Mouse (Mus musculus) monocyte, adult 5-6 weeks (primary cell): Measurements from ENCODE around the gene Hivep3. TPM values are rescaled to one million over a fixed set of nuclear protein-coding genes. Genes with fewer than 3 reads are reported as not detected.

Source experiments
- ATAC-seq: fragments of 153-309, 156-312 bp; replicated peaks from 2 replicates; pipeline ENCODE4 v1.8.0; 2017; ENCODE audit warnings: mild to moderate bottlenecking; ENCODE audit not compliant: low TSS enrichment, insufficient number of reproducible peaks, severe bottlenecking, poor library complexity, low FRiP score
- total RNA-seq: library from RNA; stranded (forward); fragments of 200-1000, 200-491, 200-594 nt; gene quantifications from 3 replicates; pipeline ENCODE4 v1.2.3, GENCODE M21; 2017

Hivep3 gene
- total RNA-seq, 1 experiment from 2014 or later: 3.1 TPM

DNA sequence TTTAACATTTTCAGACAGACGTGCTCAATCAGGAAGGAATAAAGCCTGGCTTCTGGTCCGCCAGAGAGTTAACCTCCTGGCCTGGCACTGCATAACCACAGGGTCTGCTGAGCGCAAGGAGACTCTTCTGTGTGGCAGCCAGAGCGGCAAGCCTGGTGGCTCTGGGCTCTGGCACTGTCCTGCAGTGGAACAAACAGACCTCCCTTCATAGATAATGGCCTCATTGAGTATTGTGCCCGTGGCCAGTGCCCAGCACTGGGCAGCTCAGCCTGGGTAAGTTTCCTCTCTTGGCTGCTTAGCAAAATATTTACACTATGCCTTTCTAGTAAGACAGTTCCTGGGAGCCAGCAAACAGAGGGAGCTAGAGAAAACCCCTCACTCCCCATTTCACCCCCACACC is 340.5 kb downstream of the Hivep3 start:
- no peak for ATAC-seq

DNA sequence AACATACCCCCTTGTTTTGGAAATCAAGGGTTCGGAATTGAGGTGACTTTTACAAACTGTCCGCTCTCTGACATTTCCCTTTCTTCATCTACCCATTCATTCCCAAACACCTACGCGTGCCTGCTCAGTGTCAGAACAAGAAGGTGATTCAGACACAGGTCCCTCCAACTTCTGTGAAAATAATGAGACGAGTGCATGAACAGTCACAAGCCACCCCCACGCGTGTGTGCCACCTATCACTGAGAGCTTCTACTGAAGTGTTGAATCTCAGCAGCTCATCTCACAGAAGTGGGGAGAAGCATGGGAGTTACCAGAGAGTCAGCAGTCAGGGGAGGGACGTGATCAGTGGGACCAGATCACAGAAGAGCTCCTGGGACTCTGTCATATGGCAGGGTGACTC is 343.7 kb downstream of the Hivep3 start:
- no peak for ATAC-seq

DNA sequence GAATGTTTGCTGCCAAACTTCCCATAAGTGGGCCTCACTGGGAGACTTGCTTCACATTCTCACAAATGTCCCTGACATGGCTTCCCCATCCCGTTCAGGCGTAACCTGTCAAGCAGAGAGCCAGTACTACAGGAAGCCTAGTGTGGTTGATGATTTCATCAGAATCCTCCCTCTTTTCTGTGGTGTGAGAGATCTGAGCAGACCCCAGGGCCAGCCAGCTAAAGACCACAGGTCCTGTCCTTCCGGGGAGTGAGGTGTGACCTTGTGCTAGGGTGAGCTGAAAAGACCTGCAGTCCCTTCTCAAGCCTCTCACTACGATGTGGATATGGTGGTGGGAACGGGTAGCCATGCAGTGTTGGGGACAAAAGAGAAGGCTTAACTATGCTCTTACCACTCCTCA is 348.9 kb downstream of the Hivep3 start:
- no peak for ATAC-seq

GRCm38 (mm10) chr4:120083700-120084099 is 350.1 kb downstream of the Hivep3 start:
- ATAC-seq: no peak

- no peak for ATAC-seq
Observed at GRCm38 (mm10) chr4:120089536-120089935, 356.0 kb downstream of the Hivep3 start.

- ATAC-seq: no peak
Observed at GRCm38 (mm10) chr4:120091997-120092783, 358.6 kb downstream of the Hivep3 start.

- no peak for ATAC-seq
Observed at GRCm38 (mm10) chr4:120096935-120097334, 363.4 kb downstream of the Hivep3 start.

GRCm38 (mm10) chr4:120101186-120101585 is 367.6 kb downstream of the Hivep3 start:
- ATAC-seq: no peak

- ATAC-seq: no peak
Observed at GRCm38 (mm10) chr4:120104599-120104998, 371.0 kb downstream of the Hivep3 start.

DNA sequence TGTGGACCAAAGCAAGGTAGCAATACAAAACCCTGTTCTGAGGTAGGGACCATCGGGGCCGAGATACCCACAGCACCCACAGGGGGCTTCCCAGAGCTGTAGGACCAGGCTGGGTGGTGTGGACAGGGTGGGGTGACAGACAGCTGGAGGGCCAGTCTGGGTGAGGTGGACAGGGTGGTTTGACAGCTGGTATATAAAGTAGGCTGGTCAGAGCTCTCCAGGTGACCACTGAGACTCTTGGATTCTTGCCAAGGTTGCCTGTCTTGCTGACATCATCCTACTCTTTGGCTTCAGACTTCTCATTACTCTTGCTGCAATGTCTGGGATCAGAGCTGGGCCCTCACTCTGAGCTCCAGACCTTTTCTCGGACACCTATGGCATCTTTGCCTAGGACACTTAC is 372.8 kb downstream of the Hivep3 start:
- no peak for ATAC-seq

DNA sequence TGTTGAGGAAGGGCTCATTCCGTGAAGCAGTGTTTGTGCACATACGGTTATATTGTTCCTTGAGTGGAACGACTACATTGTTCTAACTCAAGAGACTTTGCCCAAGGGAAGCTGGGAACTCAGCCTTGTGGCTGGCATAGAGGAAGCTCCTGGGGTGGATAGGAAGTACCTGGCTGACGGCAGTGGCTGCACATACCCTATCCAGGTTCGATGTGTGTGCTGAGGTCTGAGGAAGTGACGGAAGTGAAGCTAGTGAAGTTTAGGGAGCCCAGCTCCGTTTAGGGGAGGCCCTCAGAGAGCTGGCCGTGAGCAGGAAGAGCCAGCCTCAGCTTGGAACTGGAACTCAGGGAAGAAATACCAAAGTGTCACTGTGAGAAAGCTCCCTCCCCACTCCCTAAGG is 374.2 kb downstream of the Hivep3 start:
- ATAC-seq: no peak

- no peak for ATAC-seq
Observed at GRCm38 (mm10) chr4:120115516-120115915, 381.9 kb downstream of the Hivep3 start.

DNA sequence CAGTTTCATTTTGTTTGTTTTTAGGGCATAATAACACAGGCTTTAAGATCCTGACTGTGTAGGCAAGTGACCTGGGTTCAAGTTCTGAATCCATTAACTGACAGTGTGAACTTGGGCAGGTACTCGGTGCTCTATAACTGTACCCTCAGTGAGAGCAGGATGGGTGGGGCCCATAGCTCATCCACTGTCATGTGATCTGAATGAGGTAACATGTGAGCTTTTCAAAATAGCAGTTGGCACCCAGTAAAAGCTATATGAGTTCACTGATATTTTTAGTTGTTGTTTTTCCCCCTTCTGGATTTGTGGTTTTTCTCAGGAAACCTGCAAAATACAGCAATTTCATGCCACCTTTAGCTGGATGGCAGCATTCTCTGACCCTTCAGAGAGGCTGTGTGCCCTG is 382.7 kb downstream of the Hivep3 start:
- ATAC-seq: no peak

DNA sequence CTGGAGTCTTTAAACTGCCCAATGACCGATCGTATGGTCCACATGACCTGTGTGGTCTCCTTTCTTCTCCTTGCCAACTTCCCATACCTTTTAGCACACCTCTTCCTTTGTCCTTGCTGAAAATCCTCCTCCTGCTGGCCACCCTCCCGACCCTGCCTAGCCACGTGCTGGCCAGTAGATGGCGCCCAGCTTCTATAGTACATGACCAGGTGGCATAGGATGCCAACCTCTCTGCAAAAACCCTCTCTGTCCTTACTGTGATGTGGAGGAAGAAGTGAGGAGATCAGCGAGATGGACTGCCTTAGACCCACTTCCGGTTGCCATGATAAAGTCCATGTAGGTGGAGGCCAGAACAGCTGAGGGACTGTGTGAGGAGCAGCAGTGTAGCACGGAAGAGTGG is 386.7 kb downstream of the Hivep3 start:
- ATAC-seq: no peak

DNA sequence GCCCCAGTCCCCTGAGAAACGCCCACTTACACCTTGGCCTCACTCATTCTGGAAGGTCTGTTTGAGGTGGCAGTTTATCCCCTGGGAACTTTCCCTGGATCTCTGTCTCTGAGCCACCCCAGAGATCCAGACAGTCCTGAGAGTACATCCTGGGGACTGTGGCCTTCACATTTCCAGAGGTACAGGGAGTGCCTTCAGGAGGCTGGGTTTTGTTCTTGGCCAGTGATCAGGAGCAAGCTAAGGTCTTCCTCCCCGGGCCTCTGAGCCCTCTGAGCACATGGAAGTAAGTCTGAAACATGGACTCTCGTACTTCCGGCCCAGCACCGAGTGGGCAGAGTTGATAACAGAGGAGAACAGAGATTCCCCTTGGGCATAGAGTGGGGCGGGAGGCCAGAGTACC is 391.1 kb downstream of the Hivep3 start:
- no peak for ATAC-seq

GRCm38 (mm10) chr4:120126047-120126446 is 392.5 kb downstream of the Hivep3 start:
- ATAC-seq: no peak

DNA sequence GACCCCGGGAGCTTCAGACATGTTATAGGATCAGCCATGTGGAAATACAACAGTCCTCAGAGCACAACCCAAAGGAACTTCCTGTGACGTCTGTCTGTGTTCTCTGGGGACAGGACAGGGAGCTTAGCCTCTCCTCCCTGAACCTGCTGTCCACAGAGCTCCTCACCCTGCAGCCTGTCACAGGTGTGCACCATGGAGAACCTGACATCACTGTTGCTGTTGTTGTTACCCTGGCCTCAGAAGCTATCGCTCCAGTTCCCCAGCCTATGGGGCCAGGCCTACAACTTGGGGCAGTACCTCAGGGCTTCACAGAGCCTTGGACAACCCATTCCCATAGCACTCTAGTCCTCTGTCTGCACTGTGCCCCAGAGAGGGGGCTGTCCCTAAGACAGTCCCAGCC is 393.7 kb downstream of the Hivep3 start:
- ATAC-seq: no peak

- ATAC-seq: no peak
Observed at GRCm38 (mm10) chr4:120128033-120128432, 394.4 kb downstream of the Hivep3 start.

DNA sequence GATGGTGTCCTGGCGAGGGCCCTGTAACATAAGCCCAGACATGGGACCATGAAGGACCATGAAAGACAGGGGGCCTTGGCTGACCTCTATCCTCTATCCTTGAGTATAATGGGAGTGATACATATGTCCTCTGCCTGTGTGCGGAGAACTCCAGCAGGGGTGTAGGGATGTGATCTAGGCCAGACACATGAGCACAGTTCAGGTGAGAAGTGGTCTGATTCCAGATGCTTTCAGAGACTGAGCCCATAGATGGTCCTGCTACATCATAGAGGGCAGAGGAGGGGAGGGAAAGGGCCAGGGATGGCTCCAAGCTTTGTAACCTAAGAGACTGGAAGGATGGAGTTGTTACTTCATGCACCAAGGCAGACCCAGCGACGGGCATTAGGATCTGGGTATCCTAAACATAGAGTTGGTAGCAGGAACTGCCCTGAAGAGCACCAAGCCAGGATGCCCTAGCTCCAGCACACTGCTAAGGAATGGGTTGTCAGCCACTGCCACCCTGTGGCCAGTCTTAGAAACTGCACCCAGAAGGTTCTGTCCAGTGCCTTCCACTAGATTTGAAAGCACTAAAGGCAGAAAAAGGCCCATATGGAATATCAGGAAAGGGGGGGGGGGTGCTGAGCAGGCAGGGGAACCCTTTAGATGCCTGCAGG is 395.8 kb downstream of the Hivep3 start:
- peak; percentile 42; the same call in 1 of the 2 replicates for ATAC-seq

- no peak for ATAC-seq
Observed at GRCm38 (mm10) chr4:120130926-120131325, 397.3 kb downstream of the Hivep3 start.
